Mouse (Mus musculus) limb, embryonic 14.5 days (tissue): ENCODE data around the gene Pcbd2. TPM values are rescaled to one million over a fixed set of nuclear protein-coding genes. Genes with fewer than 3 reads are reported as not detected.
A peak's percentile ranks its signal among the peaks of the same experiment; 100 is the strongest.

ENCODE experiments used
- ATAC-seq: fragments of 200-750 bp; cut with Nextera tagmentation; 2 replicates; pipeline ENCODE4 v1.8.0; 2017; ENCODE audit warnings: low read depth, moderate number of reproducible peaks, moderate TSS enrichment; ENCODE audit not compliant: low FRiP score
- DNase-seq: peaks from one replicate; pipeline ENCODE4 v3.0.0-alpha.2; 2015; ENCODE audit warnings: low spot score
- H3K27ac ChIP-seq: fragments of 300-500 bp; sonication (generic); replicated peaks from 2 replicates; pipeline ENCODE4 v1.5.1; 2014; ENCODE audit warnings: low read depth, mild to moderate bottlenecking, low read length, moderate library complexity, mixed read lengths
- H3K27me3 ChIP-seq: fragments of 300-500 bp; sonication (generic); 2 replicates; pipeline ENCODE4 v1.6.1; 2014; ENCODE audit warnings: low read length, mixed read lengths; ENCODE audit not compliant: control insufficient read depth, insufficient read depth
- H3K36me3 ChIP-seq: fragments of 300-500 bp; sonication (generic); 2 replicates; pipeline ENCODE4 v1.6.1; 2014; ENCODE audit warnings: mild to moderate bottlenecking, low read length, moderate library complexity, mixed read lengths; ENCODE audit not compliant: control insufficient read depth, insufficient read depth
- H3K4me1 ChIP-seq: fragments of 300-500 bp; sonication (generic); 2 replicates; pipeline ENCODE4 v1.6.1; 2014; ENCODE audit warnings: antibody characterized with exemption, low read length, mixed read lengths; ENCODE audit not compliant: control insufficient read depth, insufficient read depth
- H3K4me2 ChIP-seq: fragments of 300-500 bp; sonication (generic); replicated peaks from 2 replicates; pipeline ENCODE4 v1.6.1; 2014; ENCODE audit warnings: low read depth, mild to moderate bottlenecking, low read length, moderate library complexity; ENCODE audit not compliant: severe bottlenecking
- H3K4me3 ChIP-seq: fragments of 300-500 bp; sonication (generic); replicated peaks from 2 replicates; pipeline ENCODE4 v1.5.1; 2014; ENCODE audit warnings: low read length
- H3K9ac ChIP-seq: fragments of 300-500 bp; sonication (generic); 2 replicates; pipeline ENCODE4 v1.6.1; 2014; ENCODE audit warnings: mild to moderate bottlenecking, low read depth, low read length, moderate library complexity; ENCODE audit not compliant: severe bottlenecking
- H3K9me3 ChIP-seq: fragments of 300-500 bp; sonication (generic); 2 replicates; pipeline ENCODE4 v1.6.1; 2016; ENCODE audit warnings: low read length; ENCODE audit not compliant: control insufficient read depth
- POLR2A ChIP-seq: fragments of 200-500 bp; IDR thresholded peaks from 2 replicates; pipeline ENCODE4 v1.8.0; 2012; ENCODE audit warnings: inconsistent platforms, mild to moderate bottlenecking, moderate library complexity, borderline replicate concordance; ENCODE audit not compliant: insufficient read depth, insufficient read length; ENCODE audit errors: extremely low read depth
- WGBS: fragments of 180-500 bp; shearing (Covaris S2); extraction: QIAGEN DNeasy Blood & Tissue Kit; methylation state at CpG from one replicate; pipeline ENCODE4 v1.1.7; 2014; 5-methylcytosine and 5-hydroxymethylcytosine counted together
- polyA plus RNA-seq, 2 experiments: library from polyadenylated mRNA; depleted of rRNA in 1 of 2; stranded (reverse) in 1 of 2; unstranded in 1 of 2; fragments of >200 nt; fragmentation: Nextera tagmentation in 1 of 2; extraction: Ambion mirVana in 1 of 2; gene quantifications; 2 replicates each; pipeline versions ENCODE4 v1.2.1 to v1.2.3; 2012 to 2014

Pcbd2 gene
- polyA plus RNA-seq, 2 experiments, result 40.9 to 41.7 TPM

DNA sequence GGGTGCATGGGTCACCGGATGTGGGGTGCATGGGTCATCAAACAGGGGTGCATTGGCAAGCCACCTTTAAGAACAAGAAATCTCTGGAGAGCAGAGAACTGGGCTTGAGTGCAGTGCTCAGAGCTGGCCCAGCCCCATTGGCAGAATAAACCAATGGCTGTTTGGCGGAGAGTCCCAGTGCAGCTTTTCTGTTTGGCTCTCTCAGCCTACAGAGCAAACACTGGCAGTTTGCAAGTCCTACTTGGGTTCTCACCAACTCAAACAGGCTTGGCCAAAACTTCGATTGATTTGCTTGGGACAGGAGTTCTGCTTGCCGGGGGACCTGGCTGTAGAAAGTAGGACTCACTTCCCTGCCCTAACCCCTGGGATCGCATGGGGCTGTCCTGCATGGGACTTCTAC lies 83.8 kb downstream of the Pcbd2 start:
- DNase-seq, result no peak
- Histone ChIP-seq H3K27me3 (no peaks in the 10 kb centered on the region), H3K27ac (no peak overlapping the region), H3K4me1 (peaks cover 13% of the 10 kb centered on the region), H3K4me2 (no peak overlapping the region), H3K9ac (no peak overlapping the region), H3K4me3 (no peak overlapping the region), H3K36me3 (no peaks in the 10 kb centered on the region), H3K9me3 (no peaks in the 10 kb centered on the region)
- ATAC-seq, result no peak
- no peak for TF ChIP-seq POLR2A
- 80% methylated on average over 5 of the region's 5 CpGs for WGBS

DNA sequence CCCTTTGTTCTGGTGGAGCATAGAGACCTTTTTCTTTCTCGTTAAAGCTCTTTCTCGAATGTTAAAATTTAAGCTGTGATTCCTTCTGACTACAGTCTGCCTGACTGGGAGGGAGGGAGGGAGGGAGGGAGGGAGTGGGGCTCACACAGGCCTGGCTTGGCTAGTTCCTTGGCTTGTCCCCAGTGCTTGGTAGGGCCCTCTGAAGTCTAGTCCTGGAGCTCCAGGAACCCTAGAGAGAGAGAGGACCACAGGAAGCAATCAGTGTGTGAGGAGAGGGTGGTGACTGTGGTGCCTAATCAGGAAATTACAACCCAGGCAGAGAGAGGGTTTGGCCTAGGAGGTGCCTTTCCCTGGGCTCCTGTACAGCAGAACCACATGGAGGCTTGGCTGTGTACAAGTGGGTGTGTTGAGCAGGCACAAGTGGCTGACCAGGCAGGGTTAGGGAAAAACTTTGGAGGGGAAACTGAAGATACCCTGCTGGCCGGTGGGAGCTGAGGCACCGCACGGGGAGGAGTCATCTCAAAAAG lies 86.4 kb downstream of the Pcbd2 start:
- no peak overlapping the region for H3K4me2 ChIP-seq
- H3K4me1 ChIP-seq, result peaks cover 27% of the 10 kb centered on the region
- 47% methylated on average over 5 of the region's 5 CpGs for WGBS
- TF ChIP-seq POLR2A, result no peak
- DNase-seq, result no peak
- 0 out of 2 replicates have a peak overlapping the region, but pooled peaks have one; percentile 33 for H3K27ac ChIP-seq
- no peaks in the 10 kb centered on the region for H3K27me3 ChIP-seq
- H3K9ac ChIP-seq, result no peak overlapping the region
- H3K4me3 ChIP-seq, result no peak overlapping the region
- peak; percentile 45; the same call in 1 of the 2 replicates for ATAC-seq
- H3K9me3 ChIP-seq, result no peaks in the 10 kb centered on the region
- no peaks in the 10 kb centered on the region for H3K36me3 ChIP-seq

DNA sequence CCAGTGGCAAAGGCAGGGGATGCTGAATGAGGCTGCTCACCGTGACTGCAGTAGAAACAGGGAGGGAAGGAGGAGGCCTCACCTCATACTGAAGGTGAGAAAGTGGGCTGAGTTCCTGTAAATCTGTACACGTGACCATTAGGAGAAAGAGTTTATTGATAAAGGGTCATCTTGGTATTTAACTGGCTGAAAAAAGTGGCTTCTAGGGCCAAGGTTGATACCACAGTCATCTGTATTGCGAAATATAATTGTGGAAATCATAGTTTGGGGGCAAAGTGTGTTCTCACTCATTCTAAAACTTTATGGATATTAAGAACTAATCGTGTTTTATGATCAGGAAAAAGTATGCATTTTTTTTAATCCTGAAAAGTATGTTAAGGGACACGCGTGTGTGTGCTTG lies 87.7 kb downstream of the Pcbd2 start:
- peaks cover 29% of the 10 kb centered on the region for H3K4me1 ChIP-seq
- no peak for ATAC-seq
- WGBS, result 74% methylated on average over 6 of the region's 6 CpGs

DNA sequence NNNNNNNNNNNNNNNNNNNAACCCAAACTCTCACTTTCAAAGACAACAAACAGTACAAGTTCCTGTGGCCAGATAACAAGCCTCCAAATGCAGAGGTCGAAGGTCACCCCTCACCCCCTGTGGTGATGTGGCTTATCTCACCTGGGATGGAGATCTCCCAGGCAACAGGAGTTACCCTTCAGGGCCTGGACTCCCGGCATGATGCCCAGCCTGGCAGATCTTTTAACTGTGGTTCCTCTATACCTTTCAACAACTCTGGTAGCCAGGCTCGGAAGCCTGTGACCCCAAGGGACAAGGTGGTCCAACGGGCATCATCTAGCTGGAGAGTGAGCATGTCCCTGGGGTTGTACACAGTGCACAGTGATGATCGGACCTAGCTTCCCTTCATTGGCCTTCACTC lies 95.3 kb downstream of the Pcbd2 start:
- peaks cover 30% of the 10 kb centered on the region; the same call in 1 of the 2 replicates for H3K27me3 ChIP-seq
- peaks cover 27% of the 10 kb centered on the region for H3K4me1 ChIP-seq
- no peak for TF ChIP-seq POLR2A
- no peak overlapping the region for H3K4me2 ChIP-seq
- H3K9me3 ChIP-seq, result no peaks in the 10 kb centered on the region
- H3K27ac ChIP-seq, result no peak overlapping the region
- no peak for ATAC-seq
- no peak overlapping the region for H3K4me3 ChIP-seq
- H3K9ac ChIP-seq, result no peak overlapping the region
- peaks cover 29% of the 10 kb centered on the region for H3K36me3 ChIP-seq
- 53% methylated on average over 5 of the region's 5 CpGs for WGBS
- DNase-seq, result no peak

More for the DNA sequence above, 87.7 kb downstream of the Pcbd2 start:
- Histone ChIP-seq H3K4me3 (no peak overlapping the region), H3K9ac (no peak overlapping the region), H3K9me3 (no peaks in the 10 kb centered on the region), H3K36me3 (no peaks in the 10 kb centered on the region), H3K27ac (no peak overlapping the region), H3K4me2 (no peak overlapping the region), H3K27me3 (no peaks in the 10 kb centered on the region)
- no peak for DNase-seq
- TF ChIP-seq POLR2A, result no peak

DNA sequence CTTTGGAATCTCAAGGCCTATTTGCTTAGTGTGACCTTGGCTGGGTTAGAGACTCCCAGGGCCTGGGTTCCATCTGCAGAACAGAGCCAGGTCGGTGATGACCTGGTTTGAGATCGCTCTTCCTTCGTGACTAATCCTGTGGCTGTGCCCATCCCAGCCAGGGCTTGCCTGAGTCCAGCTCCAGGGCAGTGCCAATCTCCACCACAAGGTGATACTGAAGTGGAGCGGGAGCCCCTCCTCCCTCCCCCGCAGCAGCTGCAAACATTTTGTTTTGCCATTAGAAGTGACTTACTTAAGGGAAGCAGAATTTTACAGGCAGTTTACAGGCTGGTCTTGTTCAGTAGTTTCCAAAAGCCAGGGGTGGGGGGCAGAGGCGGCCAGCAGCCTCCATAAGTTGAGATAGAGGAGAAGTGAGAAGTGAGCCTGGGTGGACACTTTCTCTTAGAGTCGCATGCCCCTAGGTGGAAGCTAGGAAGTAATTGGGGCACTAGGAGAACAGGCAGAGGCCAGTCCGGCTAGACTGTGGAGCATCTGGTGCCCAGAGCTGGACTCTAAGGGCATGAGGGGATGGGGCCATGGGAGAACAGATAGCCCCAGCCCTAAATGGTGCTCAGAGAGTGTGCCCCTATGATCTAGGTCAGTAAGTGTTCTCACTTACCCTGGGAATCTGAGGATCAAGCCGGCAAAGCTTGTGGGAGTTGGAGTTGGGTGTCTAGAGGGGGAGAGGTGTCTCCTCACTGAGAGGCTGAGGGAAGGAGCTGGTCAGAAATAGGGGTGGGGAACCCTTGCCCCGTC lies 97.2 kb downstream of the Pcbd2 start:
- TF ChIP-seq POLR2A, result no peak
- no peak for DNase-seq
- ATAC-seq, result no peak; the same call in 1 of the 2 replicates
- peaks cover 45% of the 10 kb centered on the region for H3K36me3 ChIP-seq
- WGBS, result 15% methylated on average over 10 of the region's 10 CpGs
- peaks cover 48% of the 10 kb centered on the region; the same call in 1 of the 2 replicates for H3K27me3 ChIP-seq
- no peaks in the 10 kb centered on the region for H3K9me3 ChIP-seq
- 0 out of 2 replicates have a peak overlapping the region, but pooled peaks have one; percentile 73 for H3K27ac ChIP-seq
- H3K4me1 ChIP-seq, result peaks cover 31% of the 10 kb centered on the region
- H3K4me2 ChIP-seq, result peak overlapping the region; percentile 66
- peak overlapping the region; percentile 77 for H3K9ac ChIP-seq
- peak overlapping the region; percentile 36; the same call in 1 of the 2 replicates for H3K4me3 ChIP-seq
